Mouse (Mus musculus): Measurements from ENCODE around the gene Sdcbp2.

DNA sequence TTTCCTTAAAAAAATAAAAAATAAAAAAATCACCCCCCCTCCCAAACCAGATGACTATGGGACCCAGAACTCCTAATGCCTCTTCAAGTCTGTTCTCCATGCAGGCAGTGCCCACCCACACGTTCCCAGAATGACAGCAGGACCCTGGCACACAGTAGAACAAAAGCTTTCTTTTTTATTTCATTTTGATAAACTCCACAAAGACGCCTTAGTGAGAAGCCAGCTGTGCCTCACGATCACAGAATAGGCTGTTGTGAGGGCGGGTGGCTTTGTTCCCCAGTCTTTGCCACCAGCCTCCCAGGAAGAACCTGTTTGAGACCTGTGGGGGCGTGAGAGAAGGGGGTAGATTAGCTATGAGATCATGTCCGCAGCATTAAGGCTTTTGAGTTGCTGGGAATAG, 27.7 kb upstream of the Sdcbp2 start:
- TF ChIP-seq EP300 (IDR thresholded peaks at IDR 0.05; ENCODE audit: low read depth in 1 of 2, low read length in 2 of 2) (no peak; a peak in 1 of 4 replicates), POLR2A (IDR thresholded peaks at IDR 0.05; ENCODE audit: control insufficient read depth in 1 of 2, insufficient read depth in 1 of 2, low read depth in 1 of 2, low read length in 2 of 2, poor library complexity in 1 of 2) (no peak; a peak in 1 of 4 replicates), MAFK (IDR thresholded peaks at IDR 0.05; ENCODE audit: borderline replicate concordance, low read depth, low read length) (no peak), RAD21 (IDR thresholded peaks at IDR 0.05; ENCODE audit: low read depth, low read length) (no peak)

Measured in MEL (cell line).